Mouse (Mus musculus): Measurements from ENCODE around the gene Sgsh. TPM values are rescaled to one million over a fixed set of nuclear protein-coding genes. Genes with fewer than 3 reads are reported as not detected.
A peak's percentile ranks its signal among the peaks of the same experiment; 100 is the strongest.

Gene Sgsh
- total RNA-seq, 1 experiment from 2014 or later: 17.9 TPM

GRCm38 (mm10) chr11:119322521-119322920, 32.8 kb downstream of the Sgsh start:
- ATAC-seq (ENCODE audit: extremely low read depth, insufficient number of reproducible peaks, low FRiP score, poor library complexity, severe bottlenecking): no peak

- no peak for ATAC-seq (ENCODE audit: extremely low read depth, insufficient number of reproducible peaks, low FRiP score, poor library complexity, severe bottlenecking)
Observed at GRCm38 (mm10) chr11:119316720-119317119, 38.6 kb downstream of the Sgsh start.

GRCm38 (mm10) chr11:119314252-119314936, 40.9 kb downstream of the Sgsh start:
- no peak for ATAC-seq (ENCODE audit: extremely low read depth, insufficient number of reproducible peaks, low FRiP score, poor library complexity, severe bottlenecking)

DNA sequence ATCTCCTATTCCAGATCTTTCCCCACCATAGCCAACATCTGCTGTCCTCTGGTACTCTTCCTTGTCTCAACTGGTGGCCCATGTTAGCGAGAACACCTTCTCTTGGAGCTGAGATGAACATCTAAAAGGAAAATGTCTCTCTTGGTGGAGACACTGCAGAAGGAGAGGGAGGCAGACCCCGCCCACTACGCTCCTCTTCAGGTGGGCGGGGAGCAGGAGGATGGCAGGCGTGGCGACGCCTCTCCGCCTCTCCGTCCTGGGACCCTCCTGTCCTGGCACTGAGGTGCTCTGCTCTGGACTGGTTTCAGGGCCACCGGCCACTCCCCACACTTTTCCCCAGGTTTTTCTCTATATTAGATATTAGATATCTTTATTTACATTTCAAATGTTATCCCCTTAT, 44.7 kb downstream of the Sgsh start:
- no peak for ATAC-seq (ENCODE audit: extremely low read depth, insufficient number of reproducible peaks, low FRiP score, poor library complexity, severe bottlenecking)

- no peak for ATAC-seq (ENCODE audit: extremely low read depth, insufficient number of reproducible peaks, low FRiP score, poor library complexity, severe bottlenecking)
Observed at GRCm38 (mm10) chr11:119307916-119308315, 47.4 kb downstream of the Sgsh start.

- no peak for ATAC-seq (ENCODE audit: extremely low read depth, insufficient number of reproducible peaks, low FRiP score, poor library complexity, severe bottlenecking)
Observed at GRCm38 (mm10) chr11:119307658-119307867, 47.8 kb downstream of the Sgsh start, which contains the start of gene Card14. TSS of gene Card14 (plus strand) at chr11:119307768.

- no peak for ATAC-seq (ENCODE audit: extremely low read depth, insufficient number of reproducible peaks, low FRiP score, poor library complexity, severe bottlenecking)
Observed at GRCm38 (mm10) chr11:119306762-119307657, 48.3 kb downstream of the Sgsh start.

GRCm38 (mm10) chr11:119304904-119305712, 50.2 kb downstream of the Sgsh start:
- peak; percentile 62; the same call in 1 of the 2 replicates for ATAC-seq (ENCODE audit: extremely low read depth, insufficient number of reproducible peaks, low FRiP score, poor library complexity, severe bottlenecking)

GRCm38 (mm10) chr11:119300986-119301385, 54.4 kb downstream of the Sgsh start:
- ATAC-seq (ENCODE audit: extremely low read depth, insufficient number of reproducible peaks, low FRiP score, poor library complexity, severe bottlenecking): no peak

- ATAC-seq (ENCODE audit: extremely low read depth, insufficient number of reproducible peaks, low FRiP score, poor library complexity, severe bottlenecking): peak; percentile 28; the same call in 1 of the 2 replicates
Observed at GRCm38 (mm10) chr11:119300246-119300935, 54.9 kb downstream of the Sgsh start.

DNA sequence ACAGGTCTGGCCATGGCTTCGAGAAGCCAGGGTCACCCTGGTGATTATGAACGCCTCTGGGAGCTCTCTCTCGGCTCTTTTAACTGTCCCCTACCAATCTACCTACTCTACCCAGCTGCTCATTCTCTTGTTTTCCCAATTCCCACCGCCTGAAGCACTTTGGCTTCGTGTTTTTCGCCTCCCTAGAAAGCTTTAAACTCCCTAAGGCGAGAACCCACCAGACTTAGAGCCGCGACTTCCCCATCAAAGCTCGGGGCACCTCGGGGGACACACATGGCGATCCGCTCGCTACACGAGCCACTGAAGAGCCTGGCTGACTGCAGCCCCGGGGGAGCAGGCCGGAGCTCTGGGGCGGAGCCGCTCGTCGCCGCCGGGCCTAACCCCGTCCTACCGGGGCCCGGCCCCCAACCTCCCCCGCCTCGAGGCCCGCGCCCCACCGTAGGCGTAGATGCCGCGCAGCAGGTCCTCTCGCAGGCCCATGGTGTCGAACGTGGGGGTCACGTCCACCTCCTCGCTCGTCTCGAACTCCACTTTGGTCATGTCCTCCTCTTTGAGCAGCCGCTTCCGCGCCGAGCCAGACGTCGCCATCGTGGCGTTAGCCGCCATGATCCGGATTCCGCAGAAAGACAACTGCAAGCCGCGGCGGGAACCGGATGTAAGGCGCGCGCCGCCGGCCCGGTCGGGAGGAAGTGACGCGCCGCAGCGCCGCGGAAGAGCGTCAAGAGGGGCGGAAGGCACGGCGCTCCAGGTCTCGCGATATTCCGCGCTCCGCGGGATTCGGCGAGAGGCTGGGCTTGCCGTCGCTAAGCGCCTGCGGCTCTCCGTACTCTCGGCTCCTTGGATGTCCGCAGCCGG, 55.7 kb downstream of the Sgsh start, which contains the start of gene Eif4a3:
Gene Eif4a3, minus strand, starts transcription at position 699 of the 855 bp plus-strand sequence.
- ATAC-seq (ENCODE audit: extremely low read depth, insufficient number of reproducible peaks, low FRiP score, poor library complexity, severe bottlenecking): peak; percentile 90

- ATAC-seq (ENCODE audit: extremely low read depth, insufficient number of reproducible peaks, low FRiP score, poor library complexity, severe bottlenecking): no peak
Observed at GRCm38 (mm10) chr11:119298917-119299316, 56.4 kb downstream of the Sgsh start.

GRCm38 (mm10) chr11:119297996-119298395, 57.3 kb downstream of the Sgsh start:
- no peak for ATAC-seq (ENCODE audit: extremely low read depth, insufficient number of reproducible peaks, low FRiP score, poor library complexity, severe bottlenecking)

Other genes with a start within 250 kb of the Sgsh start
- 0.12 and 0.23 TPM in 2 replicates for gene Tbc1d16, start 127.0 kb downstream of the Sgsh start, total RNA-seq (2017)
- gene Ccdc40, start 127.0 kb downstream of the Sgsh start, total RNA-seq (2017): not detected in 2 replicates
- 13.0 and 13.5 TPM in 2 replicates for gene Gaa, start 87.6 kb downstream of the Sgsh start, total RNA-seq (2017)
- 96.0 and 123 TPM in 2 replicates for gene Eif4a3, start 55.4 kb downstream of the Sgsh start, total RNA-seq (2017)
- gene Card14, start 47.8 kb downstream of the Sgsh start, total RNA-seq (2017): 0.12 TPM in 1 of 2 replicates, not detected in the other
- gene Slc26a11, start within 50 bp of the Sgsh start, total RNA-seq (2017): 18.0 and 23.0 TPM in 2 replicates
- 126 and 130 TPM in 2 replicates for gene Rnf213, start 37.6 kb upstream of the Sgsh start, total RNA-seq (2017)
- 10.8 and 14.6 TPM in 2 replicates for gene Endov, start 135.8 kb upstream of the Sgsh start, total RNA-seq (2017)
- gene Nptx1, start 192.2 kb upstream of the Sgsh start, total RNA-seq (2017): not detected in 2 replicates
- 21.4 and 22.7 TPM in 2 replicates for gene Rptor, start 247.4 kb upstream of the Sgsh start, total RNA-seq (2017)

Measured in neutrophil, adult 5-6 weeks (primary cell).